Mouse (Mus musculus): ENCODE measurements around the gene Mpo. TPM values are rescaled to one million over a fixed set of nuclear protein-coding genes. Genes with fewer than 3 reads are reported as not detected.

Gene Mpo
- polyA plus RNA-seq, 1 experiment = 1.1 TPM

DNA sequence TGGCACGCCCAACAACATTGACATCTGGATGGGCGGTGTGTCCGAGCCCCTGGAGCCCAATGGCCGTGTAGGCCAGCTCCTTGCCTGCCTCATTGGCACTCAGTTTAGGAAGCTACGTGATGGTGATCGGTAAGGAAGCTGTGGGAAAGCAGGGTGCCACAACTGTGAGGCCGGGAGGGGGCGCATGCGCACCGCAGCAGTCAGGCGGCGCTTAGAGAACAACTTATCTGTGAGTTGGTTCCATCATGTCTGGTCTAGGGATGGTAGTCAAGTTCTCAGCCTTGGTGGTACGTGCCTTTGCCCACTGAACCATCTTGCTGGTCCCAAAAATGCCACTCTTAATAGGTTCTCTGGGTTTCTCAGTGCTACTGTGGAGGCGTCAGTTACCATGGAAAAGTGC is 9.2 kb downstream of the Mpo start:
- DNase-seq (ENCODE audit: low spot score) = no peak

DNA sequence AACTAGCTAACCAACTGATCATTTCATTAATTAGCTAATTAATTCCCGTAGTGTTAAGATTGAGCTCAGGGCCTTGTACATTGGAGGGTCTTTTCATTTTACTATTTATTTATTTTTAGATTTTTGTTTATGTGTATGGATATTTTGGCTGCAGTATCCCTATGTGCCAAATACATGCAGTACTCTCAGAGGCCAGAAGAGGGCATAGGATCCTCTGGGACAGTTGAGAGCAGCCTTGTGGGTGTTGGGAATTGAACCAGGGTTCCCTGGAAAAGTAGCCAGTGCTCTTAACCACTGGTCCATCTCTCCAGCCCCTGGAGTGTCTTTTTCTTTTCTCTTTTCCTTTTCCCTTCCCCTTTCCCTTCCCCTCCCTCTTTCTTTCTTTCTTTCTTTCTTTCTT is 12.1 kb downstream of the Mpo start:
- DNase-seq (ENCODE audit: low spot score) = no peak

DNA sequence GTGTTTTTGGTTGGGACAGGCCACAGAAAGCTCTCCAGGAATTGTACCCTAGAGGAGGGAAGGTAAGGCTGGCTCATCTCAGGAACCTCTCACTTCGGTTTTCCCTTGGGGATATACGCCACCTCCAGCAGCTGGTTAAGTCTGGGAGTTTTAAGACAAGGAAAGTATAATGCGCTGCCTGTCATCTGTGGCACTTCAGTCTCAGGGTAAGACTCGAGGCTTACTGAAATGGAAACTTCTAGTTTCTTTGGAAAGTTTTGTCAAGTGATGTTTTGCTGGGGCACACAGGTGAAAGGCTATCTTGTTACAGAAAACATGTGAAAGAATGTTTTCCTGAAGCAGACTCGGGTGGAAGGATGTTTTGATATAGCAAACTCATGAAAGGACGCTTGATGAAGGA is 14.1 kb downstream of the Mpo start:
- DNase-seq (ENCODE audit: low spot score) = no peak

DNA sequence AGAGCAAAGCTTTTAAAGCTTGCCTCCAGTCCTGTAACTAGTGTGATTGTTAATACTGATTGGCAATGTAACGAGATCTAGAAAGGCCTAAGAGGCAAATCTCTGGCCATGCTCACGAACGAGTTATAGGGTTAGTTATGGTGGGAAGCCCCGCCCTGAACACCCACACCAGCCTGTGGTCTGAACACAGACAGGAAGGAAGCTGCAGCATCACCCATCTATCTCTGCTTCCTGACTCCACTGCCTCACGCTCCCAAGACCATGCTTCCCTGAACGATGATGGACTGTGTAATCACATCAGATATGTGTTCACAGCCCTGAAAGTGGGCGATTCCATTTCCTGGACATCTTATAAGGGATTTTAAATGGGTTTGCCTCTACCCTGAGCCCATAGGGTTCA is 14.9 kb downstream of the Mpo start:
- no peak for DNase-seq (ENCODE audit: low spot score)

DNA sequence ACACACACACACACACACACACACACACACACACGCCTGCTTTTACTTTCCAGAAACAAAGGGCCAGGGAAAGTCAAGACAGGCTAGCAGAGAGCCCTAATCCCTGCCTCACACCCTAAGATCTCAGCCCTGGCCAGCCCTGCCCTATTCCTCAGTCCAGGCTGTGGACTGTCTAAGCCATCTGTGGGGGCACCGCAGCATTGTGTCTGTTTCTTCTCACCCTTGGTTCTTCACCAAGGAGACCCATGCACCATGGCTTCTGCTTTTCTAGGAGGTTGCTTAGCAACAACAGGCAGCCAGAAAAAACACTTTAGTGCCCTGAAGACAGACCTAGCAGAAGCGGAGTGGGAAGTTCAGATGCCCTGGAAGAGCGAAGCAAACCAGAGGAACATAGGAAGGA is 18.0 kb downstream of the Mpo start:
- no peak for DNase-seq (ENCODE audit: low spot score)

DNA sequence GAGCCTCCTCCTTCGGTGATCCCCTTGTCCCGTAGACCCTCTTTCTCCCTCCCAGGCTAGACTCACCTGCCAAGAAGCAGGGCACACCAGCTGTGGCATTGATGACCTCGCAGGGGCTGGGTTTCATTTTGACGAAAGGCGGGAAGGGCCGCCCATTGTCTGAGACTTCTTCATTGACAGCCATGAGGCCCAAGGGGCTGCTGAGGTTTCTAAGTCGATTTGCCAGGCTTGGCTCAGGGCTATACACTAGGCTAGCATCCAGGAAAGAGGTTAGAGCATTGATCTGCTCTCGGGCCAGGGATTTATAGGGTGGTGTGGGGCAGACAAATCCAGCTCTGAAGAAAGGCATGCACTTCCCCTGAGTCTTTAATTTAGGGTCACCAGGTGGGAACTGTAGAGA is 21.4 kb downstream of the Mpo start:
- no peak for DNase-seq (ENCODE audit: low spot score)

DNA sequence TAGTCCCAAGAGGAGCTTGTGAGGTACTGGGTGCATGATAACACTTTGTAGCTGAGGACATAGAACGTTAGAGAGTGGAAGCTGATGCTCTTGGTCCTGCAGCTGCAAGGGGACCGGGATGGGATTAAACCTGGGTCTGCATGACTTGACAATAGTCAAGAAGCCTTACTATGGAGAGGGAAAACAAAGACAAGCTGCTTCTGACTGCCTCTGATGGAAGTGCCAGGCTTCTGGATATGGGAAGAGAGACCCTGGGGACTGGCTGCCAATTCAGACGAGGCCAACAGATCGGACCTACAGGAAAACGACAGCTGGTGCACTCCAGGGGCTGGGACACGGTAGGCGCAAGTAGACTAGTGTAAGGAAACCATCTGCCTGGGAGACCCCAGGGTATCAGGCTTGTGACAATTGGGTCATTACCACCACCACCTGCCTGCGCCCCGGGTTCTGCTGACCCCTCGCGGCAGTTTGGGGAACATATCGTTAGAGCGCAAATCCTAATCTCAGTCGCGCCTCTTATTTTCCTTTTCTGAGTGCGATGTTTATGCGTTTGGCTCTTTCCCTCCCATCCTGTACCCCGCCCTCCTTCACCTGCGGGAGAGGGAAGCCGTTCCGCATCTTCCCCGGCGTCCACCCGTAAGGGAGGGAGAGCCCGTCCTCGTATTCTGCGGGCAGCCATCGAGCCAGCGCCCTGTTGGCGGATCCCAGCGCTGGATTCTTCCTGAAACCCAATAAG is 23.5 kb downstream of the Mpo start:
- no peak for DNase-seq (ENCODE audit: low spot score)

DNA sequence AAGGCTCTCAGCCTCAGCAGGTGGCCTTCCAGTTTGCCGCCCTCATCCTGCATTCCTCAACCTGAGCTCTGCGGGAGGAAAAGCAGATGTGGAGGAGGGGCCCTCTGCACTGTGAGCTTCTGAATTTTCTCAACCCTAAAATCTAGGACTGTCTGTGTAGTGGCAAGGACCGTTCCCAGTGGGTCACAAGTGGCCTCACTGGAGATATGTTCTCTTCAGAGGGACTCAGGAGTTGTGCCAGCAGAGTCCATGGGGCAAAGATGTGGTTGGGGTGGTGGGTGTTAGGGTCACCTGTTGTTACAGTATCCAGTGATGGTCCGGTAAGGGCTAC is 24.0 kb downstream of the Mpo start:
- no peak for DNase-seq (ENCODE audit: low spot score)

DNA sequence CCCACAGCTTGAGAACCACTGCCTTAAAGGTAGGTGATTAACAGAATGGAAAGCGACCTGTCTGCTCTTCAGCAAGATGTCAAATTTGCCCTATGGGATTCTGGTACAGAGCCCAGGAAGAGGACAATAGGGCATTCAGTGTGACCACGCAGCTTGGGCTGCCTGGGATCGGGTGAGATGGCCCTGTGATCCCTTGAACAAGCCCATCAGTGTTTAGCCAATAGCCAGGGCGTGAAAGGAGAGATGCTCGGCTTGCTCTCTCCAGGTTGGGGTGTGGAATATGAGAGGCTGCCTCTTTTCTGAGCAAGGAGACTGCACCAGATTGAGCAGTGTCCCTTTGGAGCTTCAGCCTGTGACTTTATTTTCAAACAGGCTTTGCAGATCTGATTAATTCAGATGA is 28.1 kb downstream of the Mpo start:
- DNase-seq (ENCODE audit: low spot score) = no peak

DNA sequence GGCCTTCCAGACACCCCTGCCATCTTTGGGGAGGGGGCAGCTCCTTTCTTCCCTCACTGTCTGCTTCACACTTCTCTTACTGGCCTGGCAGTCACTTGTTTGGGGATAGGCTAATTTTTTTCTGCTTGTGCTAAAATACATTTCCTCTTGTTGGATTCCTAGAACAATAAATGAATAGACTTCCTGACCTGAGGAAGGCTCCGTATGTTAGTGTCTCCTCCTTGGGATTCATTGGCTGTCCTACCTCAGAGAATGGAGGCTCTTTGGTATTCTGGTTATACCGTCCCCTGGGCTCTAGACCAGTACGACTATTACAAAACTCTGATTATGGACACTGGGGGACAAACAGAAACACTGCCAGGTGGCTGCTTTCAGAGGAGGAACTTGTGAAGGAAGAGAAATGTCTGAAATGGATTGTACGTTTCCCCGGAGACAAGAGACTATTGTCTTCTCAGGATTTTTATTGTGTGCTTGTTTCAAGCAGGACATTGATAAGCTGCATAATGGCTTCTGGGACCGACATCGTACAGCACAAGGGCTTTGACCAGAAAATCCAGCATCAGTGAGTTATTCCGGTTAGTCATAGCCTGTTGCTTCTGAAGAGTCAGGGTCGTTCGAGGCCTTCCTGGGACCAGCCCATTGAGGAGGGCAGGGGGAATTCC is 35.0 kb downstream of the Mpo start, which contains the start of gene Lpo:
TSS of gene Lpo (minus strand) at position 51 of the 662 bp plus-strand sequence.
- no peak for DNase-seq (ENCODE audit: low spot score)

DNA sequence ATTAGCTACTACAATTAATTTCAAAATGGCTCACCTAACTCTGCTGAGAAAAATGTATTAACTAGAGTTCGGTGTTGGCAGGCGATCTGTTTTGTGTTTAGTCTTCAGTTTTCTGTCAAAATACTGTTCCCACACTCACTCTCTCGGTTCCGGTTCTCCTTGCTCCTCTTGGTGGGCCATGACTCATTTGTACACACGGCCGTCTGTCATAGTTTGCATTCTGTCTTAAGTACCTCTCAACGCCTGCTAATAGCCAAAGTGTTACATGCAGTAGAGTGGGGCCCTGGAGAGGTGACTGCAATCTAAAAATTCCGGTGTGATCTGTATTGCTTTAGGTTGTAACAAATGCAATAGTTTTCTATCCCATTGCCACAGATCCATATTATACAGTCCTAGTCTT is 47.3 kb downstream of the Mpo start:
- DNase-seq (ENCODE audit: low spot score) = no peak

DNA sequence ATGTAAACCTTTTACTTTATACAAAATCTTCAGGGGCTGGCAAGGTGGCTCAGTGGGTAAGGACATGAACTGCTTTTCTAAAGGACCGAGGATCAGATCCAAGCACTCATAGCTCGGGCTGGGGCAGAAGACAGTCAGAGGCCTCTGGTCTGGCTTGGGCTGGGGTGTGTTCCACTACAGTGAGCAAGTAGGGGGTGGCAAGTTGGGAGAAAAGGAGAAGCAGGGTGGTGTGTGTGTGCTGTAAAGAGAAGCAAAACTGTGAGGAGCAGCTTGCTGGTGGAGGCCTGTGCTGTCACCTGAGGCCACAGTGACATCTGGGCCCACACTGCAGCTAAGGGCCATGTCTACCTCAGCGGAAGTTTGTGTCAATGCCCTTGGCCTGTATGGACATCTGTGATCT is 48.1 kb downstream of the Mpo start:
- no peak for DNase-seq (ENCODE audit: low spot score)

DNA sequence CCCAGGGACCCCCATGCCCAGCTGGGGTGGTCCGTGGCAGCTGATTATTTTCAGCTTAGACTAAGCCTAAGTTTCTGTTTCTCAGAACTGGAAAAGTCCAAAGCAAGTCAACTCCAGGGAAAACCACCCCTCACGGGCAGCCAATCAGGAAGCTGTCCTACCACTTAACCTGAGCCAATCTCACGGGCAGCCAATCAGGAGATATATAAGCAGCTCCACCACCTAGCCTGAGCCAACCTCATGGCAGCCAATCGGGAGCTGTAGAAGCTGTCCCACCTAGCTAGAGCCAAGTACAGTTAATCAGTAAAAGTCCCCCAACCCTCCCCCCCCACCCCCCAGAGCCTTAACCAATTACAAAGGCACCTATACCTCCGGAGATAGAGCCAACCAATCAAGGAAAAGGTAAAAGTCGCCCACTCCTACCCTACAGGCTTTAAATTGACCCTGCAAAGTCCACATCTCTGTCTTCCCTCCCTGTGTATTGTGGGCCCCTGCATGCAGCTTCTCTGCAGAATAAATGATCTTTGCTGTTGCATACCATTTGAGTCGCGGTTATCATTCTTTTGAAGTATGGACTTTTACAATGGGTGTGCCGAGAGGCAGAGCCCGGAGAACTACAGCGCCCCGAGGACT is 53.7 kb downstream of the Mpo start:
- no peak for DNase-seq (ENCODE audit: low spot score)

DNA sequence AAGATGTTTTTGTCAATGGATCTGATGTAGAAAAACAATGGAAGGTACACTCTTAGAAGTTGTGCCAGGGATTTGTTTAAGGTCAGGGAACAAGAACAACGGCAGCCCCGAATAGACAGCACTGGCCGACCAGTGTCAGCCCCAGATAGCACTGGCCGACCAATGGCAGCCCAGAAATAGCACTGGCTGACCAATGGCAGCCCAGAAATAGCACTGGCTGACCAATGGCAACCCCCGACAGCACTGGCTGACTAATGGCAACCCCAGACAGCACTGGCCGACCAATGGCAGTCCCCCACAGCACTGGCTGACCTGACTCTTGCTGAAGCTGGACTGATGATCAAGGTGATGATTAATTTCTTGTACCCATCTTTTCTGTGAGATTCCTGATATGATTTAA is 54.5 kb downstream of the Mpo start:
- DNase-seq (ENCODE audit: low spot score) = no peak

DNA sequence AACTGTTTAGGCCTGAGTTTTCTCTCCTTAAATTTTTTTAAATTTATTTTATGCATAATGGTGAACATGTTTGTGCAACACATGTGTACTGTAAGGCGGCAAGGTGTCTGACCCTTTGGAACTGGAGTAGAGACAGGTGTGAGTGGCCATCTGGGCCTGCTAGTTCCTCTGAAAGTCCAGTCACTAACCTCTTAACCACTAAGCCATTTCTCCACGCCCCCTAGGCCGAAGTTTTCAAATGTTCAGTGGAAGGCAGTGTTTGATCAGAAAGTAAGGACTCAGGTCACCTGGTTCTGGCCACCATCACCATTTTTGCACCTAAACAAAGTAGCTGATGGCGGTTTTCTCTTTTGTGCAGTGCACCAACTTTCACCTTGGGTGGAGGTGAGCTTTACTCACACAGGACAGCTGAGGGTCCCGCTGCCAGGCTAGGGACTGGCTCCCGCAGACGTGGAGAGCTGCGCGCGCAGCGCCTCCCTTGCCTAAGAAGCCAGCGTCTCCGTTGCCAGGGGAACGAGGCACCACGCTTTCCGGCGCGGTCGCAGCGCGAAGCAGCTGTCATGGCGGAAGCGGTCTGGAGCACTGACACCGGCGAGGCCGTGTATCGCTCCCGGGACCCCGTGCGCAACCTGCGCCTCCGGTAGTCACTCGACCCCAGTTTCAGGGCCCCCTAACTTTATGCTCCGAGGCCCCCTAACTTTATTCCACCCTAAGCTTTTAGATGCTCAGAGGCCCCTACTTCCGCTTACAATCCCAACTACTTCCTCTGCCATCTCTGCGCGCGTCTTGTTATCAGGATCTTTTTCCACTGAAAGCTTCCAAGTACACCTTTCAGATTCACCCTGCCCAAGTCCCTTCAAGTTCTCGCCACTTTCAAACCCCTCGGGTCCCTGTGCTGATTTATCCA is 59.6 kb downstream of the Mpo start, which contains the start of gene Mks1:
TSS of gene Mks1 (plus strand) at position 526 of the 907 bp plus-strand sequence.
- peak; percentile 76 for DNase-seq (ENCODE audit: low spot score)

DNA sequence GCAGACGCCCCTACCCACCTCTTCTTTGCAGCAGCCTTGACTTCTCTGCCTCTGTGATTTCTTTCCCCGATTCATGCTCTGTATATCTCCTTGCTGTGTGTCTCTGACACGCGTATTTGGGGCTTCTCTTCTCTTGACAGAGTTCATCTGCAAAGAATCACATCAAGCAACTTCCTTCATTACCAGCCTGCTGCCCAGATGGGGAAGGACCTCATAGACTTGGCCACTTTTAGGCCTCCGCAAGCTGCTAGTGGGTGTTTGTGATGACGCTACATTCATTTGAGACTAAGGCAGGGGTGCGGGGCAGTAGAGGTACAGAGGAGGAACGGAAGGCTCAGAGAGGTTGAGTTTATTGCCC is 60.2 kb downstream of the Mpo start:
- no peak for DNase-seq (ENCODE audit: low spot score)

Other genes with a start within 250 kb of the Mpo start
- not detected in 2 replicates for gene Gm11492, start 226.9 kb upstream of the Mpo start, polyA plus RNA-seq (2012; rRNA removed)
- gene Sept4, start 224.7 kb upstream of the Mpo start, polyA plus RNA-seq (2012; rRNA removed) = 57.9 and 72.5 TPM in 2 replicates
- 26.1 and 27.2 TPM in 2 replicates for gene Mtmr4, start 201.4 kb upstream of the Mpo start, polyA plus RNA-seq (2012; rRNA removed)
- 0.10 TPM in 2 replicates for gene Hsf5, start 176.4 kb upstream of the Mpo start, polyA plus RNA-seq (2012; rRNA removed)
- gene Rnf43, start 130.9 kb upstream of the Mpo start, polyA plus RNA-seq (2012; rRNA removed) = 3.1 and 3.5 TPM in 2 replicates
- 94.2 and 98.4 TPM in 2 replicates for gene Supt4a, start 56.0 kb upstream of the Mpo start, polyA plus RNA-seq (2012; rRNA removed)
- gene Tspoap1, start 33.0 kb upstream of the Mpo start, polyA plus RNA-seq (2012; rRNA removed) = 9.7 and 11.4 TPM in 2 replicates
- not detected in 2 replicates for gene Lpo, start 34.7 kb downstream of the Mpo start, polyA plus RNA-seq (2012; rRNA removed)
- 14.6 and 19.2 TPM in 2 replicates for gene Mks1, start 59.6 kb downstream of the Mpo start, polyA plus RNA-seq (2012; rRNA removed)
- not detected in 2 replicates for gene Epx, start 82.0 kb downstream of the Mpo start, polyA plus RNA-seq (2012; rRNA removed)
- not detected in 2 replicates for gene Olfr462, start 98.7 kb downstream of the Mpo start, polyA plus RNA-seq (2012; rRNA removed)
- not detected in 2 replicates for gene Olfr463, start 103.8 kb downstream of the Mpo start, polyA plus RNA-seq (2012; rRNA removed)
- not detected in 2 replicates for gene Olfr464, start 127.4 kb downstream of the Mpo start, polyA plus RNA-seq (2012; rRNA removed)
- 99.3 and 124 TPM in 2 replicates for gene Dynll2, start 194.0 kb downstream of the Mpo start, polyA plus RNA-seq (2012; rRNA removed)

Measured in urinary bladder, adult 2 months (tissue).